Mouse (Mus musculus): ENCODE measurements around the gene Farp2.
A peak's percentile ranks its signal among the peaks of the same experiment; 100 is the strongest.

Gene Farp2

GRCm38 (mm10) chr1:93563224-93563623 lies 51.3 kb downstream of the Farp2 start:
- no peak for DNase-seq (ENCODE audit: low spot score in 2 of 2)

GRCm38 (mm10) chr1:93563649-93564048 lies 51.8 kb downstream of the Farp2 start:
- no peak for DNase-seq (ENCODE audit: low spot score in 2 of 2)

- no peak for DNase-seq (ENCODE audit: low spot score in 2 of 2)
Observed at GRCm38 (mm10) chr1:93564781-93565180, 52.9 kb downstream of the Farp2 start.

GRCm38 (mm10) chr1:93567013-93567412 lies 55.1 kb downstream of the Farp2 start:
- DNase-seq (ENCODE audit: low spot score in 2 of 2): no peak

- DNase-seq (ENCODE audit: low spot score in 2 of 2): no peak
Observed at GRCm38 (mm10) chr1:93567717-93568497, 56.0 kb downstream of the Farp2 start.

- DNase-seq (ENCODE audit: low spot score in 2 of 2): no peak
Observed at GRCm38 (mm10) chr1:93577066-93577465, 65.2 kb downstream of the Farp2 start.

- DNase-seq (ENCODE audit: low spot score in 2 of 2): no peak
Observed at GRCm38 (mm10) chr1:93577861-93578260, 66.0 kb downstream of the Farp2 start.

- DNase-seq (ENCODE audit: low spot score in 2 of 2): no peak
Observed at GRCm38 (mm10) chr1:93581545-93581944, 69.7 kb downstream of the Farp2 start.

- DNase-seq (ENCODE audit: low spot score in 2 of 2): no peak
Observed at GRCm38 (mm10) chr1:93588346-93588745, 76.5 kb downstream of the Farp2 start.

- no peak for DNase-seq (ENCODE audit: low spot score in 2 of 2)
Observed at GRCm38 (mm10) chr1:93593960-93594359, 82.1 kb downstream of the Farp2 start.

GRCm38 (mm10) chr1:93595916-93596315 lies 84.0 kb downstream of the Farp2 start:
- no peak for DNase-seq (ENCODE audit: low spot score in 2 of 2)

- DNase-seq (ENCODE audit: low spot score in 2 of 2): no peak
Observed at GRCm38 (mm10) chr1:93602911-93603310, 91.0 kb downstream of the Farp2 start.

GRCm38 (mm10) chr1:93603921-93604320 lies 92.0 kb downstream of the Farp2 start:
- DNase-seq (ENCODE audit: low spot score in 2 of 2): no peak

- DNase-seq (ENCODE audit: low spot score in 2 of 2): no peak
Observed at GRCm38 (mm10) chr1:93607090-93608083, 95.5 kb downstream of the Farp2 start.

GRCm38 (mm10) chr1:93608696-93609245 lies 96.9 kb downstream of the Farp2 start:
- no peak for DNase-seq (ENCODE audit: low spot score in 2 of 2)

- no peak for DNase-seq (ENCODE audit: low spot score in 2 of 2)
Observed at GRCm38 (mm10) chr1:93609762-93610161, 97.9 kb downstream of the Farp2 start.

- no peak for DNase-seq (ENCODE audit: low spot score in 2 of 2)
Observed at GRCm38 (mm10) chr1:93618059-93618748, 106.3 kb downstream of the Farp2 start.

GRCm38 (mm10) chr1:93618948-93619347 lies 107.1 kb downstream of the Farp2 start:
- DNase-seq (ENCODE audit: low spot score in 2 of 2): no peak

GRCm38 (mm10) chr1:93624502-93624901 lies 112.6 kb downstream of the Farp2 start:
- no peak for DNase-seq (ENCODE audit: low spot score in 2 of 2)

GRCm38 (mm10) chr1:93630796-93631195 lies 118.9 kb downstream of the Farp2 start:
- no peak for DNase-seq (ENCODE audit: low spot score in 2 of 2)

- peak in 1 of 2 experiments; percentile 14 for DNase-seq (ENCODE audit: low spot score in 2 of 2)
Observed at GRCm38 (mm10) chr1:93632723-93633122, 120.8 kb downstream of the Farp2 start.

- DNase-seq (ENCODE audit: low spot score in 2 of 2): peak in 1 of 2 experiments; percentile 5
Observed at GRCm38 (mm10) chr1:93634481-93634891, 122.6 kb downstream of the Farp2 start.

Measured in spleen, postnatal 36 days (tissue).